Mouse (Mus musculus): ENCODE data around the gene Hoxc13.

The Hoxc13 gene

DNA sequence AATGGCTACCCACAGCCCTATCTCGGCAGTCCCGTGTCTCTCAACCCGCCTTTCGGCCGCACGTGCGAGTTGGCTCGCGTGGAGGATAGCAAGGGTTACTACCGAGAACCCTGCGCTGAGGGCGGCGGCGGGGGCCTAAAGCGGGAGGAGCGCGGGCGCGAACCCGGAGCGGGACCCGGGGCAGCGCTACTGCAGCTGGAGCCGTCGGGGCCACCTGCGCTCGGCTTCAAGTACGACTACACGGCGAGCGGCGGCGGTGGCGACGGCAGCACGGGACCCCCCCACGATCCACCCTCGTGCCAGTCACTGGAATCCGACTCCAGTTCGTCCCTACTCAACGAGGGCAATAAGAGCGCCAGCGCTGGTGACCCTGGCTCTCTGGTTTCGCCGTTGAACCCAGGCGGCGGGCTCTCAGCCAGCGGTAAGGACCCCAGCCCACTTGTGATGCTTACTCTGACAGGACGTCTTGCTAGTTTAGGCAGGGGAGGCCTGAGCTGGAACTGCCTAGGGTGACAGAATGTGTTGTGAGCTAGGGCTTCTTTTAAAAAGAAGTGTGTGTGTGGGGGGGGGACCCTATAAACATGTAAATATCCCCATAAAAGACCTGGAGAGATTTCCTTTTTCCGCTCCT lies 16.2 kb downstream of the Hoxc13 start:
- no peak for DNase-seq (ENCODE audit: low spot score in 2 of 2)

DNA sequence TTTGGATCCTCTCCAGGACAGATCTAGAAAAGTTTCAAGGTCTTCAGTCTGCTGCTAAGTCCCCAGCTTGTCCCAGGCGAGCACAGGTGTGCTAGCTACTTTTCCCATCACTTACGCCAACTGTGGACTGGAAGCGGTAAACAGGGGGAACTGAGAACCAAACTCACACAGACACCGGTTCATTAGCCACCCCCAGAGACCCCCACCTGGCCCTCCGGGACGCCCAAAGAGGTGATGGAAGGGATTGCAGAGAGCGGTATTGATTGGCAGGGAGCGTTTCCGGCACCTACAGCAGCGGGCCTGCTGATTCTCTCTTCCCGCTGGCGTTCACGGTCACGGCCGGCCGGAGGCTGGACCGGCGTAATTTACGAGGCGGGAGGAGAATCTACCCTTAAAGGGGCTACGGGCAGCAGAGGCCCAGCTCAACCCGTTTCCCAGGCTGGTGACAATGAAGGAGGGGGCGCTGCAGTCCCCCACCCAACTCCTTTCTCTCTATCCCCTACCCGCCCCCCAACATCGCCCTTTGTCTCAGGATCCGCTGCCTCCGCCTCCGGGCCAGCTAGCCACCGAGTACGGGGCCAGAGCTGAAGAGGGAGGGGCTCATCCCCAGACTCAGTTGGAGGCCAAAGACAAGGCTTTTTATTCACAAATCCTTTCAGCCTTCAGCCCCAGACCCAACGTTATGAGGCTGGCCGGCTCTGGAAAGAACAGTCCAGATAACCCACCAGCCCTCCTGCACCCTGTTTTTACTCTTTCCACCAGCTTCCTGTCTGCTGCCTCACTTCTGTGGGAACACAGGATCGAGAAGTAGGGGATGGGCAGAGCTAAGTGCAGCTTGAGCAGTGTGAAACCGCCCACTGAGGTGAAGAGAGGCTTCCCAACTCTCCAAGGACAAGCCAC lies 18.6 kb downstream of the Hoxc13 start:
- DNase-seq (ENCODE audit: low spot score in 2 of 2) = no peak

DNA sequence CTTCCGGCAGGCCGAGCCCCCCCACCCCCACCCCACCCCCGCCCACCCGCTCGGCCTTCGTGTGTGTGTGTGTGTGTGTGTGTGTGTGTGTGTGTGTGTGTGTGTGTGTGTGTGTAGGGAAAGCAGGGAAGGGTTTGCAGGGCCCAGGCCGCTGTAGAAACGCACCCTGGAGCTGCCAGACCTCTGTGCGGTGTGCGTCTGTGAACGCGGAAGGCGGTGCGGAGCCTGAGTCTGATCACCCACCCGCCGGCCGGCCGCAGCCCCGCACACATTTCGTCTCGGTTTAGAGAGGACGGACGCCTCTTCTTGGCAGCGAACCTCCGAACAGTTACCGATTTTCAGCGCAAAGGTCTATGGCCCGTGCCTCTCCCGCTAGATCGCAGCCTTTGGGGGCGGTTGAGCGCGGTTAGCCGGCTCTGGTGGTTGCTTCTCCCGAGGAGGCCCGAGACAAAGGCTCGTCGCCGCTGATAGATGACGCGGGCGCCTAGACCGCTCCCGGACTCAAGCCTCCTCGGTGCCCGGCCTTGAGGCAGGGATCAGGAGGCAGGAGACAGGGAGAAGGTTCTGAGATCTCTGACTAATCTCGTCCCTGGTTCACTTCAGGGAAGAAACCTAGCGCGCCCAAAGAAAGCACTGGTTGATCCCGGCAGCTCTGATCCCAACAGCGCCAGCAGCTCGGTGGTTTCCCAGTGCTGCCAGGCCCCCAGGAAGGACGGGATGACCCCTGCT lies 22.0 kb downstream of the Hoxc13 start:
- DNase-seq (ENCODE audit: low spot score in 2 of 2) = no peak

DNA sequence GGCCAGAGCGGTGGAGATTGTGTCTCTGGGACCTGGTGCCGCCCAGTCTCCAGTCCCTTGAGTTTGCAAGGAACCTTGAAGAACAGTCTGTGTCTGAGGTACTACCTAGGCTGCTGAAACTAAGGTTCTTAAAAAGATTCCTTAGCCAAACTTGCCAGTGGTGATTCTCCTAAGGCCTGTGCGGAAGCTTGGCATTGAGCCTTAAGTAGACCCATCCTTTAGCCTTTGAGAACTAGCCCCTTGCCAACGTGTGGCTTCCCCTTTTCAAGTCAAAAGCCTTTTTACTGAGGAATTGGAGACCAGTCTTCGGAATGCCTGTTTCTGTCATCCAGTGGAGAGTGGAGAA lies 22.5 kb downstream of the Hoxc13 start:
- DNase-seq (ENCODE audit: low spot score in 2 of 2) = no peak

DNA sequence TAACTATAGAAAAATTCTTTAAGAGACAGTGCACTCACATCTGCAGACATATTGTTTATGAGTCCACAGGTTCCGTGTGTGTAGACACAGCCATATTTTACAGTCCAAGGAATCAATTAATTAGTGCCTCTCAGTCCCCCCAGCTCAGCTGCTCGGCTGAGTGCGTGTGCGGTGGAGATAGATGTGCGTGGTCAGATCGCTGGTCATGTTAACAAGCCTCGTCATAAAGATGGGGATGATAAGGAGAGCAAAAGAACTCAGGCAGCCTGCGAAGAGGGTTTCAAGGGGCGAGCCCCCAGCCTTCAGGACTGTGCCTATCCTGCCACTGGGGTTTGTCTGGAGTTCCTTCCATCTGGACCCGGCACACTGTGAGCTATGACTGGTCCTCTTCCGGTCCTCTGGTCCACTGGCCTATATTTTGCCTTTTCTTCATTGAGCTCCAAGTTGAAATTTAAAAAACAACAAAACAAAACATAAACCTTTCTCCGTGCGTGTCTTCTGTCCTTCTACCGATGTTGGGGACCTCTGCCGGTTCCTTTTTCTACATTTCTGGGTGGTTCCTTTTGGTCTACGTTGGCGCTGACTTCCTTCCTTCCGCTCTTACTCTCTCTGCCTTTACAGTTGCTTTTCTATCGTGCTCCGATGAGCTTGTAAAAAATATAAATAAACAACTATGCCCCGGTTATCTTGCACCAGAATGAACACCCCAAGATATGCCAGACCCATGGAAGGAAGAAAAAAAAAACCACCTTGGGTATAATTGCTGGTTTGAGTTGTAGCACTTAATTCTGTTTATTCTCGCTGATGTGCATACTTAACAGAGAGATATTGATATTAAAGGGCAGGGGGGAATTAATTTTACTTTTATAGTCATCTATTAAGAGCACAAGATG lies 24.5 kb downstream of the Hoxc13 start:
- no peak for DNase-seq (ENCODE audit: low spot score in 2 of 2)

DNA sequence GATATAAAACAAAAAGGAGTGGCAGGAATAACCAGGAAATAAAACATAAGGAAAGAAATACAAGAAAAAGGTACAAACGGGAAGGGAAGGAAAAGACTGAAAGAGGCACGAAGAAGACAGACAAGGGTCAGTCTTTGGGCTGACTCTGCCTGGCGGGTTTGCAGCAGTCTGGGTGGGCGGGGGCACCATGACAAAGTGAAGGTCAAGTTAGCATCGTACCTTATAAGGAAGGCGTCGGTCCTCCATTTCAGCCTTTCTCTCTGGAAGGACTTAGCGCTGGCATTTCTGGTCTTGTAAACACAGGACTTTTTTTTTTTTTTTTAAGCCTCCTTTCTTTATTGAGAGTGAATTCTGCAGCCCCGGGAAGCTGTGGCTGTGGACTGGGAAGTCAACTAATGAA lies 26.4 kb downstream of the Hoxc13 start:
- DNase-seq (ENCODE audit: low spot score in 2 of 2) = no peak

DNA sequence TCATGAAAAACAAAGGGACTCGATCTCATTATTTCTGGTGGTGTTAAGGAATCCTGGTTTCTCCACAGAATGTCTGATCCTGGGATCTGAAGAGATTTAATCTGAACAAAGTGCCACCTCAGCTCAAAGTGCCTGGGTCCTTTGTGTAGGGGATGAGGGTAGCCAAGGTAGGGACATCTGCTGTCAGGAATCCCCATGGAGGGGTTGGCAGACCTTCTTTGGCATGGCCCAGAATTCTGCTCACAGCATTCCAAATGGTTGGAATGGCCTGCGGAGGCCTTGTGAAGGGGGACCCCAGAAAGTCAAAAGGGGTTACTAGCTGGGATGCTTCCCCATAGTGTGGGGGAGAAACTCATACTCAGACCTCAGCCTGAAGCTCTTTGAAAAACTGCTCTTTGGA lies 27.9 kb downstream of the Hoxc13 start:
- no peak for DNase-seq (ENCODE audit: low spot score in 2 of 2)

DNA sequence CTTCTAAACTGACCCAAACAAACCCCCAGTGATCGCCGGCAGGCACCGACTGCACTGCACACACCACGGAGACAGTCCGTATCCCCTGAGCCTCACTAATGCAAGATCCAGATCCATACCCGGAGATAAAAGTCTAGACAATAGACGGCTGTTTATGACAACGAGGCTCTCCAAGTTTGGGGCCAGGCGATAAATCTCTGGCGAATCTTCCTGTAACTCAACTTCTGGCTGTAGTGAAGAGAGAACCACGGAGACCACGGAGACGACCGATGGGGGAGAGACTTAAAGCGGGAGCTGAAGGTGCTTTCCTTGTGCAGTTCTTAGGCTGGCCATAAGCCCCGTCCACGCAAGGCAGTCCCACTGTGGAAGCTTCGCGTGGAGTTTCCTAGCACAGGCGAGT lies 28.8 kb downstream of the Hoxc13 start:
- DNase-seq (ENCODE audit: low spot score in 2 of 2) = no peak

DNA sequence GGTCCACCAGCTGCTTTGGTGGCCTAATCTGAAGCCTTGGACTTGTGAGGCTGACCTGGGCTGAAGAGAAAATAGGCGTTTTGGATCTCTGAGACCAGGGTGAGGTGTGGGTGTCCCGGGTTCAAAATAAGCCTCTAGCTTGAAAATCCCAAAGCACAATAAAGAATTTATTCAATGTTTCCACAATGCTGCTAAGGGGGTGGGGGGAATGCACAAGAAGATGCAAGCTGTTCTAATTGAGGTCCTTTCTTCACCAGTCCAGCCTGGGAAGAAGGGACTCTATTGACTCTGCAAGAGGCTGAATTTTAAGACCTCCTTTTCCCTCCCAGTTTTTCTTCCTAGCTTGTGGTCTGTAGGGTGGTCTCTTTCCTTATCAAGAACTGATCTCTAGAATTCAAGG lies 30.0 kb downstream of the Hoxc13 start:
- DNase-seq (ENCODE audit: low spot score in 2 of 2) = no peak

DNA sequence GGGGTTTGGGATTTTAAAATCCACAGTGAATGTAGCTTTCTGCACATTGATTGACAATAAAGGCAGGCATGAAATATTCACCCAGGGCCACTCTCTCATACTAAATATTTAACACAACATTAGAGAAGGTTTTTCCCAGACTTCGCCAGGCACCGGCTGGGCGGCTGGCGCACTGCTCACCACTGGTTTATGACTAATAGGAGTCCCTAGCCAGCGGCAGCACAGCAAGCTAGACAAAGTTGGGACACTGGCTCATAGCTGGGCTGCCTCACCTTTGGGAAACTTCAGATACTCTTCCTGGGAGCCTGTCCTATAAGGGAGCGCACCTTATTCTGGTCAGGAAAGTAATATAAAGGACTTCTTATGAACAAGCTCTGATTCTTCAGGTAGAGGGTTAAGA lies 32.7 kb downstream of the Hoxc13 start:
- no peak for DNase-seq (ENCODE audit: low spot score in 2 of 2)

DNA sequence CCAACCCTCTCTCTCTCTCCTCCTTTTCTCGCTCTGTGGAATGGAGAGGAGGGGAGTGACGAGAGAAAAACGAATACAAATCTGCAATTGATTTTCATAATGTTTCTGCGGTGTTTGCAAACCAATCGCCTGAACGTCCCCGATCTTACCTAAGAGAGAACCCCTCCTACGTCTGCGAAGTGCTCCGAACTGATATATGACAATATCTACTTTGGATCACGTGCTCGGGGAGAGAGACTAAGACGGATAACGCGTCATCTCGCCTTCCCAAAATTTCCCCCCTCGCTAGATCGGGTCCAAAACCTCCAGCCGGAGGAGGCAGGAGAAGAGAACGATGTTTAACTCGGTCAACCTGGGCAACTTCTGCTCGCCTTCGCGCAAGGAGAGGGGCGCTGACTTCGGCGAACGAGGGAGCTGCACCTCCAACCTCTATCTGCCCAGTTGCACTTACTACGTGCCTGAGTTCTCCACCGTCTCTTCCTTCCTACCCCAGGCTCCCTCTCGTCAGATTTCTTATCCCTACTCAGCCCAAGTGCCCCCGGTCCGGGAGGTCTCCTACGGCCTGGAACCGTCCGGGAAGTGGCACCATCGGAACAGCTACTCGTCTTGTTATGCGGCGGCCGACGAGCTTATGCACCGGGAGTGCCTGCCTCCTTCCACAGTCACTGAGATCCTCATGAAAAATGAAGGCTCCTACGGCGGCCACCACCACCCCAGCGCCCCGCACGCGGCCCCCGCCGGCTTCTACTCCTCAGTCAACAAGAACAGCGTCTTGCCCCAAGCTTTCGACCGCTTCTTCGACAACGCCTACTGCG lies 33.5 kb downstream of the Hoxc13 start, which contains the start of gene Hoxc11:
Gene Hoxc11, plus strand, starts transcription at position 236 of the 815 bp plus-strand sequence.
- no peak for DNase-seq (ENCODE audit: low spot score in 2 of 2)

DNA sequence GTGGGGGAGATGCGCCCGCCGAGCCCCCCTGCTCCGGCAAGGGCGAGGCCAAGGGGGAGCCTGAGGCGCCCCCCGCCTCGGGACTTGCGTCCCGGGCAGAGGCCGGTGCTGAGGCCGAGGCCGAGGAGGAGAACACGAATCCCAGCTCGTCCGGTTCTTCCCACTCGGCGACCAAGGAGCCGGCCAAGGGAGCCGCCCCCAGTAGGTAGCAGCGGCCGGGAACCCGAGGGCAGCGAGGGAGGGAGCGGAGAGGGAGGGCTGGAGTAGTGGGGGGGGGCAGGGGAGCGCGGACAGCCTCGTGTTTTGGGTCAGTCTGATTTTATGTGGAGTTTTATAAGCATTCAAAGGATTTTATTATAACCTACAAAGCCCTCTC lies 34.1 kb downstream of the Hoxc13 start:
- no peak for DNase-seq (ENCODE audit: low spot score in 2 of 2)

DNA sequence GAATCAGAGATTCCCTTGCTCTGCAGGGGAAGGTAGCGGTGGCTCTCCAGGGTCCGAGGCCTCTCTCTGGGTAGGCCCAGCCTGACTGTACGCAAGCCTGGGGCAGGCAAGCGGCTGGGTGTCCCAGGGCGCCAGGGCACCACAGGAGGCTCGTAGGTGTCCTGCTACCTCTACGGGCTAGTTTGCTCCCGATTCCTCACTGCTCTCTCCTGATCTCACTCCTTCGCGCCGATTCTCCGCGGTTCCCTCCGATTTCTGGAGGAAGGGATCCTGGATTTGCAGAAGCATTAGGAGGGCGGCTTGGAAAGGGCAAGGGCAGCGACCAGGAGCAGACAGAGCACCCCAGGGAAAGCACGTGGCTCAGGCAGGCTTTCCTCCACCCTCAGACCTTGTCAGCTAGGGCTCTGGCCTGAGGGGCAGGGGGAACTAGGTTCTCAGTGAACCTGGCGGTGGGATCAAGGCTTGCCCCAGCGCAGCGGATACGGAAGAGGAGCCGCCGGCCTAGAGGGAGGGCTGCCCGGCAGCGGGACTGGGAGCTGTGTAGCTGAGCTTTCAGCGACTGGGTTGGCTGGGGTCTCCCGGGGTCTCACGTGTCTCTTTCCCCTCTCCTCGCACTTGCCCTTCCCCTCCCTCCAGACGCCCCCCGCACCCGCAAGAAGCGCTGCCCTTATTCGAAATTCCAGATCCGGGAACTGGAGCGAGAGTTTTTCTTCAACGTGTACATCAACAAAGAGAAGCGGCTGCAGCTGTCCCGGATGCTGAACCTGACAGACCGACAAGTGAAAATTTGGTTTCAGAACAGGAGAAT lies 35.1 kb downstream of the Hoxc13 start:
- no peak for DNase-seq (ENCODE audit: low spot score in 2 of 2)

DNA sequence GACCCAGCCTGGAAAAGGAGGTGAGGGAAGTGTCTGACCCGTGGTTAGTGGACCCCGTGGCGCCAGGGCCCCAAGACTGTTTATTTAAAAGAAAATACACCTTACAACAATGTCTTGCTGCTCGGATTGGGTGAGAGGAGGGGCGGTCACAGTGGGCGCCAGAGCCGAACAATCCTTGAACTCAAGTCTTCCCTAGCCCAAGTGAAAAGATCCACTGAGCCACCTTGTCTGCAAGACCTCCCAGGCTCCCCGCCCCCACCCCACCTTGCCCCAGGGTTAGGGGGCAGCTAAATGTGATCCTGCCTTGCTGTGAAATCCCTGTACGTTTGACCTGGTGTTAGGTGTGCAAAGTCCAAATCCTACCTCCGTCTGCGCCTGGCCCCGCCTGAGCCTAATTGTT lies 36.0 kb downstream of the Hoxc13 start:
- DNase-seq (ENCODE audit: low spot score in 2 of 2) = no peak

DNA sequence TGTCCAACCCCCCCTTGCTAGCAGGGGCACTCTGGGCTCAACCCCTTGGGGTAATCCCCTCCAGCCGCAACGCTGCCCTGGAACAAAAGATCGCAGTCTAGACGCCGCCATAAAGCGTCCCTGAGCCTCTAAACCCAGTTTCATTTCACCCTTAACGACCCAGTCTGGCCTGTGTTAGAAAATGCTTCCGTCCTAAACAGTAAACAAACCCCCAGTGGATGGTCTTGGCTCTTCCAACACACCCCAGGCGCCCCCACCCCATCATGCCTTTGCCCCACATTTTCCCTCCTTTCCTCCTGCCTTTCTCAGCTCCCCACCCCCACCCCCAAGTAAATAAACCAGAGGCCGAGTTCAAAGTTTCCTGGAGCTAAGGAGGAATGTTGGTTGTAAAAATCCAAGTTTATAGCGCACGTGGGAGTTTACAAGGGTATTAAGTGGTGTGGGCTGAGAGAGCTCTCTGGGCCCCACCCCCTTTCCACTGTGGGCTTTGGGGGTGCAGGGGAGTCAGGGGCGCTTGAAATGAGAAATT lies 38.8 kb downstream of the Hoxc13 start:
- DNase-seq (ENCODE audit: low spot score in 2 of 2) = no peak

DNA sequence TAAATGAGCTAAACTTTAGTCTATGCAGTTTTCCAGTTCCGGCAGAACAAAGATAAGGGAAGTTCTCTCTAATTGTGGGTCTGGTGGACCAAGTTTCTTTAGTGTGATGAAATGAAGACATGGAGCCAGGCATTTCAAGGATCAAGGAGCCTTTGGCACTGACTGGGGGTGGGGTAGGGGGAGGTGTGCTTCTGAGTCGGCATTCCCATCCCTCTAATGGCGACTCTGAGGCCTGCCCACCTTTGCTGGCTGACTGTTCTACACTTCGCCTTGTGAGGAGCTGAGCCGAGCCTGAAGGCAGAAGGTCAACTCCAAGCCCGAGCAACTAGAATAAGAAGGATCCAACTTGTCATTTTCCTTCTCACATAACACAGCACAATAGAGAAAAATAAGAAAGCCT lies 40.8 kb downstream of the Hoxc13 start:
- no peak for DNase-seq (ENCODE audit: low spot score in 2 of 2)

DNA sequence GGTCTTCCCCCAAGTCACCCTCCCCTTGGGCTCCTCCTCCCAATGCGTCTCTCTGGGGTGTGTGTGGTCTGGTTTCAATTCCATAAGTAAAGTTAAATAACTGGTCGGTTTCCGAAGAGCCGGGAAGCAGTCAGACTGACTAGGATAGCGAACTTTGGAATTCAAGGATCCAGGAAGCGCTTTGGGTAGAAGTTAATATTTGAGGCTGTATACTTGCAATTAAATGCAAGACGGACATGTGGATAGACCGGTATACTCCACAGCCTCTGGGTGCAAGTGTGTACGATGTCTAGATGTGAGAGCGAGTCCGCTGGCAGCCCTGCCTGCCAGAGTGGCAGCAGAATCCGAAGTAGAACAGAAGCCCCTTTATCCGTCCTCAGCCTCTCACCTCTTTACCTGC lies 41.6 kb downstream of the Hoxc13 start:
- no peak for DNase-seq (ENCODE audit: low spot score in 2 of 2)

DNA sequence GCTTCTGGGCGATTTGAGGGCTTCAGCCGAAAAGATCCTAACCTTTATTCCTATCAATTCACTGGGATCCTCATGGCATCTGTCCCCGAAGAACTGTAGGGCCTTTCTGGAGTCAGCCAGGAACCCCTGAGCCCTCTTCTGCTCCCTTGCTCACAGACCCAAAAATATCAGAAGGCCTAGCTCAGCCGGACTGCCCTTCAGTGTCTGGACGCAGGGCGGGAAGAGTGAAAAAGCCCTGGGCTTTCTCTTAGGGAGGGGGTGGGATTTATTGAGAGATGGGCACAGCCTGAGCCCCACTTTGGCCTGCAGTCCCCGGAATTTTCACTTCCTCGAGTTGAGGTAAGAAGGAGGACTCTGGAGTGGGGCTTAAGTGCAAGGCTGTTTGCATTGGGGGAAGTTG lies 42.4 kb downstream of the Hoxc13 start:
- DNase-seq (ENCODE audit: low spot score in 2 of 2) = no peak

DNA sequence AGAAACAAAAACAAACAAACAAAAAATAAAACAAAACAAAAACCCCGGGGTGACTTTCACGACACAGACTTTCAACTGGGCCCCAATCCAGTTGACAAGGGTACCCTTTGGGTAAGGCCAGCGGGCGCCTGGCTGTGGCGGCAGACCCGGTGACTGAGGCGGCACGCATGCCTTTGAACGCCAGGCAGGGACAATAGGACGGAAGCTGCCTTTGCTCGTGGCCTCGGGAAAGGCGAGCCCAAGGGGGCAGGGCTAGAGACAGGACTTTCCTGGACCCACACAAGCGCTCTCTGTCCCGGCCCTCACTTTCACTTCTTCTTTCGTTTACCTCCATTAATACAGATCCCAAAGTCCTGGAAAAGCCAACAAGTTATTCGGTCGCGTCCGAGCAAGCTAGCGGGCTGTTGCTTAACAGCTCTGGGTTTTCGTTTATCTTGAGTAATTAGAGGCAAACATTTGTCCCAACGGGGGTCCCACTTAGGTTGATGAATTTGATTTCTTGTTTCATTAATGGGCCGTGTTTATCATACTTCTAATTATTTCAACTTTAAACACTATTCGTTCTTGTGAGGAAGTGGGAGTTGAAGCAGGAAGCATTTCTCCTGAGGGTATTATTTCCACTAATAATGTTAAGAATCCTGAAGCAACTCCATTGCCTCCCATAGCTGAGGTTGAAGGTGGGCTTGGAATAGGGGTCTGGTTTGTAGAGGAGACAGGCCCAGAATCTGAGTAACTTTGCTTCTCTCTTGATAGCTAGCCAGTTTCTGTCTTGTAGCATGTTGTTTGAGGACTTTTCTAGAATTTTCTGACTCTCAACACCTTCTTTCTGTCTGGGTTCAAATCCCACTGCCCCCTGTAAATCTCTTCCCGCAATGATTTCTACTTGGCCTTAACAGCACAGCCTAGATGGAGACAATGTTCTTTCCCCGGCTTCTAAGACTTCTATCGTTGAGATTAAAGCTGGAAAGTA lies 43.1 kb downstream of the Hoxc13 start:
- no peak for DNase-seq (ENCODE audit: low spot score in 2 of 2)

All from frontal cortex, postnatal 14 days (tissue).